Mouse (Mus musculus) gastrocnemius, postnatal 14 days (tissue): ENCODE measurements around the gene 4930474N05Rik. TPM values are rescaled to one million over a fixed set of nuclear protein-coding genes. Genes with fewer than 3 reads are reported as not detected.

Experiments used
- DNase-seq: peaks from one replicate; pipeline ENCODE4 v3.0.0; 2021; ENCODE audit warnings: mixed read lengths
- intact Hi-C: fragments of 180-260 bp; cut with DNase I; formaldehyde crosslinking; loops from one replicate; pipeline ENCODE4 v1.15.1; 2025; ENCODE audit warnings: low total_unique reads
- long read RNA-seq, 2 experiments: library from polyadenylated mRNA; stranded (forward); transcript quantifications; one replicate each; pipeline ENCODE4 v2.0.0; 2021
- total RNA-seq, 2 experiments: library from RNA; stranded (reverse); gene quantifications; 2 replicates each; pipeline ENCODE4 v1.2.3; 2021

4930474N05Rik gene
- not detected for total RNA-seq
- long read RNA-seq, experiment 1 = 0 reads
- long read RNA-seq, experiment 2 = 0 reads

- no peak for DNase-seq
- intact Hi-C loops = no loop called here
These were observed at the start of gene 4930474N05Rik for GRCm38 (mm10) chr14:36094617-36095016. Gene 4930474N05Rik, plus strand, starts transcription at chr14:36094917.

GRCm38 (mm10) chr14:36048746-36049391 is 45.8 kb upstream of the 4930474N05Rik start:
- intact Hi-C loops = no loop called here
- no peak for DNase-seq

GRCm38 (mm10) chr14:36053281-36053680 is 41.4 kb upstream of the 4930474N05Rik start:
- no peak for DNase-seq
- intact Hi-C loops = no loop called here

- DNase-seq = no peak
- intact Hi-C loops = no loop called here
These were observed 3.8 kb downstream of the 4930474N05Rik start for GRCm38 (mm10) chr14:36098528-36098927.

- intact Hi-C loops = no loop called here
- DNase-seq = no peak
These were observed 4.9 kb downstream of the 4930474N05Rik start for GRCm38 (mm10) chr14:36099647-36100046.

GRCm38 (mm10) chr14:36100731-36101130 is 6.0 kb downstream of the 4930474N05Rik start:
- DNase-seq = no peak
- intact Hi-C loops = no loop called here

- DNase-seq = no peak
- intact Hi-C loops = no loop called here
These were observed 19.8 kb downstream of the 4930474N05Rik start for GRCm38 (mm10) chr14:36114481-36114880.

- DNase-seq = no peak
- intact Hi-C loops = no loop called here
These were observed 29.1 kb downstream of the 4930474N05Rik start for GRCm38 (mm10) chr14:36123775-36124335.

- intact Hi-C loops = no loop called here
- no peak for DNase-seq
These were observed 41.0 kb downstream of the 4930474N05Rik start for GRCm38 (mm10) chr14:36135749-36136148.

GRCm38 (mm10) chr14:36137696-36138095 is 43.0 kb downstream of the 4930474N05Rik start:
- no peak for DNase-seq
- intact Hi-C loops = no loop called here

- DNase-seq = no peak
- intact Hi-C loops = no loop called here
These were observed 50.5 kb downstream of the 4930474N05Rik start for GRCm38 (mm10) chr14:36145261-36145660.
